Mouse (Mus musculus) fat pad, adult 2 months (tissue): ENCODE data around the gene Olfr1313.
"Not testable (repeated sequence)": the region's sequence is repeated elsewhere in the genome, so short reads cannot be mapped to it uniquely, and the experiment has no call there.

Experiments used
- DNase-seq: peaks from one replicate; pipeline ENCODE4 v3.0.0-alpha.2; 2011; ENCODE audit warnings: low read depth, low spot score; ENCODE audit errors: extremely low read depth

The Olfr1313 gene

GRCm38 (mm10) chr2:112077743-112078142 is at the start of gene Olfr1313:
TSS of gene Olfr1313 (minus strand) at chr2:112077843.
- no peak for DNase-seq

GRCm38 (mm10) chr2:112115340-112115739 is 37.7 kb upstream of the Olfr1313 start, which contains the start of gene Olfr1315-ps1:
TSS of gene Olfr1315-ps1 (minus strand) at chr2:112115440.
- DNase-seq: no peak

GRCm38 (mm10) chr2:112096681-112097080 is 19.0 kb upstream of the Olfr1313 start, which contains the start of gene Olfr1314:
TSS of gene Olfr1314 (minus strand) at chr2:112096781.
- no peak for DNase-seq

GRCm38 (mm10) chr2:112050138-112050537 is 27.5 kb downstream of the Olfr1313 start, which contains the start of gene Olfr1312:
TSS of gene Olfr1312 (minus strand) at chr2:112050238.
- DNase-seq: no peak

GRCm38 (mm10) chr2:112026971-112027370 is 50.7 kb downstream of the Olfr1313 start:
- DNase-seq: not testable (repeated sequence)

- DNase-seq: no peak
These were observed 53.3 kb downstream of the Olfr1313 start, which contains the start of gene Olfr1311 for GRCm38 (mm10) chr2:112024312-112024711. TSS of gene Olfr1311 (minus strand) at chr2:112024412.
